Mouse (Mus musculus) testis, postnatal 10 days (tissue): ENCODE results near the gene Tubb1.

Experiments used
- DNase-seq: peaks from one replicate; pipeline ENCODE4 v3.0.0; 2021; ENCODE audit warnings: low spot score

The Tubb1 gene

DNA sequence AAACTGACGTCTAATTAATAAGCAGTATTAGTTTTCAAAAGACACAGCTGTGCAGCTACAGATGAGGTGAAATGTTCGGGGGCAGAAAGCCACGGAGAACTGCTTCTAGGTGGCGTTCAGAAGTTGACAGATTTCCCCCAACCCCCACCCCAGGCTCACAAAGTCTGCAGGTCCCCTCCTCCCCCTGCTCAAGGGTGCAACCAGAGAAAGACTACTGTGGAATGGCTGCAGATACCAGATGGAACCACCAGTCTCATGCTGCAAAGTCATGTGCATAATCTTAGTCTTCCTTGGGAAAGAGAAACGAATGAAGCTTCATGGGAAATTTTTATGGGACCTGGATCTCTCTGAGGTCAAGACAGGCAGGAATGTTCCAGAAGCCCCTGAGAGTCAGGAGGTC lies 51.8 kb downstream of the Tubb1 start:
- no peak for DNase-seq

DNA sequence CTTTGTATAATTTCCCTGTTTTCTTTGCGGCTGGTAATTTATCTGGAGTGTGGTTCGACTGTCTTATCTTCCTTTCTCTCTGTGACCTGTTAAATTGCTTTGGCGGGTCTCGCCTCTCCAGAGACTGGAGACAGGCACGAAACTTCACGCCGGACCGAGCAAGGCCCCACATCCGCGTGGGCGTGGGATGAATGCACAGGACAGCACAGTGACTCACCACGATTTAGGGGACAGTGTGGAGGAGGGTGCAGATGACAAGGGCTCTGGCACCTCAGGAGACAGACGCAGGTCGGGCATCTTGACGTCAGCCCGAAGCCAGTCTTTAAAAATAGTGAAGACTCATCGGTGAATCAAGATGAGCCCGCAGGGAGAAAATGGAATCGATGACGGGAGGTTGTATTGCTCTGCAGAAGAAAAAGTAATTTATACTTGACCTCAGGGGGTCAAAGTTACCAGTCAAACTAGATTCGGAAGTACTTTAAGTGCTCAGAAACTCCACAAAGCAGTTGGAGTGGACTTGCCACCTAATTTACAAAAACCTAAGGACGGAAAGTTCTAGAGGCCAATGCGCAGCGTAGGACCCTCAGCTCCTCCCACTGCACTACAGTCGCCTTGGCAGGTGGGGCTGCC lies 52.5 kb downstream of the Tubb1 start:
- DNase-seq = no peak
